Mouse (Mus musculus): ENCODE data around the gene H2-Aa.

Gene H2-Aa

GRCm38 (mm10) chr17:34264452-34265351, 22.9 kb downstream of the H2-Aa start:
- in situ Hi-C loops (cut with MboI; ENCODE audit: low sequenced_read_pairs), result no loop called here

DNA sequence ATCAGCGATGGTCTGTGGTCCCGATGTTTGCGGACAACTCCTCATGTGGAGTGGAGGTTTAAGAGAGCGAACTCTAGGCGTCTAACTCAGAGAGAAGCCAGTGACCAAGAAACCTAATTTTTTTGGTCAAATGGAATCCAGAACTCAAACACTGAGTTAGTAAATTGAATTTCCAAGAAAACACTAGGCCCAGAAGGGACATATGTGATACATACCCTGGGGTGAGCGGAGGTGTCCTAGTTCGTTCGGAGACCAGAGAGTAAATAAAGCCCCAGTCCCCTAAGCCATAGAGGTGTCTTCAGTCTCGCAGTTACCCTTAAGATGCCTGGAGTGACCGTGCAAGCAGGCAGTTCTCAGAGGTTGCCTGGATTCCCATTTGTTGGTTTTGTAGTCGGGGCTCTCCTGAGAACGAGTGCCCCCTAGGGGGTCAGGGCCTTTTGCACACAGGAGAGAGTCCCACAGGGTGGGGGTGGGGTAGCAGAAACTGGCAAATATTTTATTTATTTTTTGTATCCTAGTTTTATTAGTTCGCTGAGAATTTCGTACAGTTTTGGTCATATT, 23.7 kb downstream of the H2-Aa start:
- in situ Hi-C loops (cut with MboI; ENCODE audit: low sequenced_read_pairs), result no loop called here

GRCm38 (mm10) chr17:34263068-34263467, 24.6 kb downstream of the H2-Aa start:
- in situ Hi-C loops (cut with MboI; ENCODE audit: low sequenced_read_pairs), result no loop called here

DNA sequence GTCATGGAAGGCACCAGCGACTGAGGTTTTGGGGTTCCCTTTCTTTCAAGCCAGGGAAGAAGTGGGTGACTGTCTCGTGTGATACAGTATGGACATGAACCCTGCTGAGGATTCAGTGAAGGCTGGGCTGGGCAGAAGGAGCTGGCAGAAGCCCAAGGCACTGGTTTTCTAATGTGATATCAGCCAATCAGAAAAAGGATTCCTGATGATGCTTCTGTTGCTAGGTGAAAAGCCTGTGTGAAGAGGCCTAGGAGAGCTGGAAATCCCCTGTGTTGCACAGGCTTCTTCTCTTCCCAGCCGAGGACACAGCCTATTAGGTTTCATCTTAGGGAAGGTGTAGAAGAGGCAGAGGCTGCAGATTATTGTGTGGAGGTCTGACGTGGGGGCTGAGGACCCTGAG, 26.1 kb downstream of the H2-Aa start:
- in situ Hi-C loops (cut with MboI; ENCODE audit: low sequenced_read_pairs), result no loop called here

GRCm38 (mm10) chr17:34260551-34260950, 27.1 kb downstream of the H2-Aa start:
- in situ Hi-C loops (cut with MboI; ENCODE audit: low sequenced_read_pairs), result no loop called here

GRCm38 (mm10) chr17:34257594-34258375, 29.8 kb downstream of the H2-Aa start, which contains the start of gene H2-Ab1:
Gene H2-Ab1 (plus strand): TSS chr17:34257689.
- in situ Hi-C loops (cut with MboI; ENCODE audit: low sequenced_read_pairs), result no loop called here

DNA sequence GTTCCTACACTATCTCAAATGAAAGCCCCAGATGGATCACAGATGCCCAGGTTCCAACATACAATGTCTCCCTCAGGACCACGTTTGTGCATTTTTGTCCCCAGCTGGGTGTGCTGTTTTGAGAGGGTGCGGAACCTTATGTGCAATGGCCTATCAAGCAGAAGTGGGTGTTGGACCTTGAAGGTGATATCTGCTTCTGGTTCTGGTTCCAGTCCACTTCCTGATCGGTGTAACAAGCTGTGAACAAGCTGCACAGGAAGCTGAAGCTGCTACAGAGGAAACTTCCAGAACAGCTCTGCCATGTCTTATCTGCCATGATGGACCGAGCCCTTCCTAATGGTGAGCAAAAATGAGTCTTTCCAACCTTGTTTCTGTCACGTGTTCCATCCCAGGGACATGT, 31.1 kb downstream of the H2-Aa start:
- in situ Hi-C loops (cut with MboI; ENCODE audit: low sequenced_read_pairs), result no loop called here

- in situ Hi-C loops (cut with MboI; ENCODE audit: low sequenced_read_pairs), result no loop called here
Measured at GRCm38 (mm10) chr17:34251666-34252065, 36.0 kb downstream of the H2-Aa start.

GRCm38 (mm10) chr17:34249878-34250277, 37.7 kb downstream of the H2-Aa start:
- in situ Hi-C loops (cut with MboI; ENCODE audit: low sequenced_read_pairs), result no loop called here

GRCm38 (mm10) chr17:34249361-34249760, 38.3 kb downstream of the H2-Aa start:
- in situ Hi-C loops (cut with MboI; ENCODE audit: low sequenced_read_pairs), result no loop called here

- in situ Hi-C loops (cut with MboI; ENCODE audit: low sequenced_read_pairs), result no loop called here
Measured at GRCm38 (mm10) chr17:34248764-34249163, 38.9 kb downstream of the H2-Aa start.

- in situ Hi-C loops (cut with MboI; ENCODE audit: low sequenced_read_pairs), result no loop called here
Measured at GRCm38 (mm10) chr17:34247047-34247446, 40.6 kb downstream of the H2-Aa start.

GRCm38 (mm10) chr17:34244656-34245055, 43.0 kb downstream of the H2-Aa start:
- in situ Hi-C loops (cut with MboI; ENCODE audit: low sequenced_read_pairs), result no loop called here

DNA sequence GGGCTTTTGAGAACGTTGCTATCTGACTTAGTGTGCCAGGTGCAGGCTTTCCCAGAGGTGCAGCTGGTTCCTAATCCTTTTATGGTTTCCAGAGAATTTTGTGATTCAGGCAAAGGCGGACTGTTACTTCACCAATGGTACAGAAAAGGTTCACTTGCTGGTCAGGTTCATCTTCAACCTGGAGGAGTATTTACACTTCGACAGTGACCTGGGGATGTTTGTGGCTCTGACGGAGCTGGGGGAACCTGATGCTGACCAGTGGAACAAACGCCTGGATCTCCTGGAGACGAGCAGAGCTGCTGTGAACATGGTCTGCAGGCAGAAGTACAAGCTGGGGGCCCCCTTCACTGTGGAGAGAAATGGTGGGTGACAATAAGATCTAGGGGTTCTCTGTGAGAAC, 46.7 kb downstream of the H2-Aa start:
- in situ Hi-C loops (cut with MboI; ENCODE audit: low sequenced_read_pairs), result no loop called here

- in situ Hi-C loops (cut with MboI; ENCODE audit: low sequenced_read_pairs), result no loop called here
Measured at GRCm38 (mm10) chr17:34240366-34240765, 47.3 kb downstream of the H2-Aa start.

GRCm38 (mm10) chr17:34239601-34240041, 48.0 kb downstream of the H2-Aa start:
- in situ Hi-C loops (cut with MboI; ENCODE audit: low sequenced_read_pairs), result no loop called here

- in situ Hi-C loops (cut with MboI; ENCODE audit: low sequenced_read_pairs), result no loop called here
Measured at GRCm38 (mm10) chr17:34238706-34239105, 48.9 kb downstream of the H2-Aa start, which contains the start of gene H2-Ob. Gene H2-Ob (plus strand): TSS chr17:34238903.

DNA sequence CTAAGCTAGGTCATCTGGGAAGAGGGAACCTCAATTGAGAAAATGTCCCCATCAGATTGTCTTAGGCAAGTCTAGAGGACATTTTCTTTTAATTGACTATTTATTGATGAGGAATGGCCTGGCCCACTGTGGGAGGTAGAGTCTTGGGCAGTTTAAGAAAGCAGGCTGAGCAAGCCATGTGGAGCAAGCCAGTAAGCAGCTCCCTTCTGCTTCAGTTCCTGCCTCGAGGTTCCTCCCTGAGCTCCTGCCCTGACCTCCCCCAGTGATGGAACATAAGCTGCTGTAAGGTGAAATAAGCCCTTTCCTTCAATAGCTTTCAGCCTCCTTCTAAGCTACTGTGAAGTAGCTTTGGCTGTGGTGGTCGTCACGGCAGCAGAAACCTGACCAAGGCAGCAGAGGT, 49.9 kb downstream of the H2-Aa start:
- in situ Hi-C loops (cut with MboI; ENCODE audit: low sequenced_read_pairs), result no loop called here

DNA sequence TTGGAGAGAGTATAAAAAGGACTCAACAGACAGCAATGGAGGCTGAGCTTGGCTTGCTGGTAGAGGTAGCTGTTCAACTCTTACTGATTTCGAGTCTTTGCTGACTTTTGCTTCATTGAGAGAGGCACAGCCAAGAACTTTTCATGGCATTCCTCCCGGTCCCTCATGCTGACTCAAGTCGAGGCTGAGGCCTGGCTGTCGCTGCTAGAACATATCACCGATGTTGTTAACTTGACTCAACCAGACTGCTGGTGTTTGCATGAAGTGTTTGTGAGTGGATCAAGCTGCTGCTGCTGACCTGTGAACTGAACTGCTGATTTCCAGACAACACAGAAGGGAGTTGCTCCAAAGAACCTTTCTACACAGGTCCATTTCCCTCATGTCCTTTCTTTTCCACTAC, 50.9 kb downstream of the H2-Aa start:
- in situ Hi-C loops (cut with MboI; ENCODE audit: low sequenced_read_pairs), result no loop called here

DNA sequence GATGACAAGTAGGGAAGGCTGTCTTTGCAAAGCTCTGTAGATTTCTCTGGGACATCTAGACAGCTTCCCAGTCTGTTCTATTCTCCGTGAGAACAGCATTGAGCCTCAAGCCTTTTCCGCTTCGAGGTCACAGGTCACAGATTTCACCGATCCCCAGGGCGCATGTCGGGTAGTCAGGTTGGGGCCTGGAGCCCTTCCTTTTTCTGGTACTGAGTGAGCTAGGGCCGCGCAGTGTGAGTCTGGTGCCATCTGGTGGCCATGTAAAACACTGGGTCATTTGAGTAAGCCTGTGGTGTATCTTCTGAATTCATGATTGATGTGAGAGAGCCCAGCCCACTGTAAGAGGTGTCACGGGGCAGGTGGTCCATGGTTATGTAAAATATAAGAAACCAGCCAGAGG, 52.7 kb downstream of the H2-Aa start:
- in situ Hi-C loops (cut with MboI; ENCODE audit: low sequenced_read_pairs), result no loop called here
